Mouse (Mus musculus) bone marrow, adult 2 months (tissue): Measurements from ENCODE around the gene Samd4. TPM values are rescaled to one million over a fixed set of nuclear protein-coding genes. Genes with fewer than 3 reads are reported as not detected.

Experiments used
- H3K27ac ChIP-seq: fragments of 200-500 bp; 2 replicates; pipeline ENCODE4 v1.5.1; 2012; ENCODE audit warnings: low read depth, mild to moderate bottlenecking, control low read depth, inconsistent platforms, low read length; ENCODE audit not compliant: control insufficient read depth, poor library complexity, insufficient read depth
- H3K4me1 ChIP-seq: fragments of 200-500 bp; 2 replicates; pipeline ENCODE4 v1.6.1; 2011; ENCODE audit warnings: low read length; ENCODE audit not compliant: control insufficient read depth, insufficient read depth
- H3K4me3 ChIP-seq: fragments of 200-500 bp; replicated peaks from 2 replicates; pipeline ENCODE3; 2011; ENCODE audit warnings: mild to moderate bottlenecking, low read depth, low read length, control low read depth; ENCODE audit not compliant: control insufficient read depth
- CTCF ChIP-seq: fragments of 200-500 bp; IDR thresholded peaks from 2 replicates; pipeline ENCODE4 v1.5.1; 2011; ENCODE audit warnings: low read length, control low read depth; ENCODE audit not compliant: control insufficient read depth, insufficient read depth
- POLR2A ChIP-seq: fragments of 200-500 bp; IDR thresholded peaks from 2 replicates; pipeline ENCODE4 v1.6.1; 2011; ENCODE audit warnings: low read depth, mild to moderate bottlenecking, control low read depth, low read length, borderline replicate concordance; ENCODE audit not compliant: control insufficient read depth
- WGBS: fragments of 180-500 bp; shearing (Covaris S2); methylation state at CpG from one replicate; pipeline ENCODE4 v1.1.7; 2018; 5-methylcytosine and 5-hydroxymethylcytosine counted together
- polyA plus RNA-seq: library from polyadenylated mRNA; stranded (reverse); fragments of >200 nt; gene quantifications from 2 replicates; pipeline ENCODE4 v1.2.4, GENCODE M21; 2011; ENCODE audit warnings: low replicate concordance; ENCODE audit not compliant: missing spikeins, insufficient read depth, insufficient read length

Samd4 gene
- polyA plus RNA-seq, 1 experiment: 3.6 TPM

GRCm38 (mm10) chr14:46955574-46956043 is 73.0 kb downstream of the Samd4 start:
- H3K27ac ChIP-seq: no peak overlapping the region
- 69% methylated on average over 9 of the region's 9 CpGs for WGBS
- no peaks in the 10 kb centered on the region for H3K4me1 ChIP-seq
- TF ChIP-seq CTCF (no peak), POLR2A (no peak)
- H3K4me3 ChIP-seq: no peak overlapping the region

GRCm38 (mm10) chr14:46956121-46956520 is 73.5 kb downstream of the Samd4 start:
- H3K4me3 ChIP-seq: no peak overlapping the region
- TF ChIP-seq CTCF (no peak), POLR2A (no peak)
- H3K4me1 ChIP-seq: no peaks in the 10 kb centered on the region
- WGBS: 76% methylated on average over 7 of the region's 7 CpGs
- no peak overlapping the region for H3K27ac ChIP-seq

DNA sequence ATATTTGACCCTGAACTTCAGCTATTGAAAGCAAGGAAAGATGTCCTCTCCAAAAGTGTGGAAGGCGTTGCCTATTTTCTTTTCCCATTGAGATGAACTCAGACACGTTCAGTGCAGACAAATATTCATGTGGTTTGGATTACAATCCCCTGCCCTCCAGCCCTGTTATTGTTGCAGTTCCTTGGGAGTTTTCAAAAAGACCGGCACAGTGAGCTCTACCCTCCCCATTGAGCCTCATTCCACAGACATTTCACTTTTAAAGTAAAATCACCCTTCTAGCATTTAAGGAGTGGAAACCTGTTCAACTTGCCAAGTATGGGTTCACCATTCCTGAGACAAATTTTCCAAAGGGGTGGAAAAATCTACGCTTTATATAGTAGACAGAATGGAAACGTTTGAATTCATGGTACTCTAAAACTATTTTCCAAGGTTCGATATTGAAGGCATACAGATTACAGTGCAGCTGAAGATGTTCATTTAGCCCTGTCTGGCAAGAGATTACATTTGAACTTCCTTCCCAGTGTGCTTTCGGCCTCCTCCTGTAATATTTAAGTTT is 76.6 kb downstream of the Samd4 start:
- 80% methylated on average over 7 of the region's 7 CpGs for WGBS
- H3K4me3 ChIP-seq: no peak overlapping the region
- H3K4me1 ChIP-seq: no peaks in the 10 kb centered on the region
- TF ChIP-seq CTCF: no peak
- no peak for TF ChIP-seq POLR2A
- no peak overlapping the region for H3K27ac ChIP-seq

DNA sequence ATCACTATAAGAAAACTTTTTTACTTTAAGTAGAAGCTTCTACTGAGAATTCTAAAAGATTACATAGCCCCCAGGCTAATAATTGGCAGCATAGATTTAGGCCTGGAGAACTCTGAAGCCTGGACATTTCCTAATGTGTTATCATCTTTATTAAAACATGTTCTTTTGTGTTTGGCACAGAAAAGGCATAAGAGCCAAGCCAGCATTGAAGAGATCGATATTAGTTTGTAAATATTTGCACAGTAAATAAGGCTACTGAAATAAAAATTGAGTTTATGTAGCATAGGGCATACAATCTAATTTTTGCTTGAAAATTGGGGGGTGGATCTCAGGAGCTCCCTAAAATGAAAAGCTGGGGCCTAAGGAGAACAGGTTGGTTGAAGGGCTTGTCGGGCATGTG is 77.2 kb downstream of the Samd4 start:
- TF ChIP-seq CTCF (no peak), POLR2A (no peak)
- 82% methylated on average over 2 of the region's 2 CpGs for WGBS

DNA sequence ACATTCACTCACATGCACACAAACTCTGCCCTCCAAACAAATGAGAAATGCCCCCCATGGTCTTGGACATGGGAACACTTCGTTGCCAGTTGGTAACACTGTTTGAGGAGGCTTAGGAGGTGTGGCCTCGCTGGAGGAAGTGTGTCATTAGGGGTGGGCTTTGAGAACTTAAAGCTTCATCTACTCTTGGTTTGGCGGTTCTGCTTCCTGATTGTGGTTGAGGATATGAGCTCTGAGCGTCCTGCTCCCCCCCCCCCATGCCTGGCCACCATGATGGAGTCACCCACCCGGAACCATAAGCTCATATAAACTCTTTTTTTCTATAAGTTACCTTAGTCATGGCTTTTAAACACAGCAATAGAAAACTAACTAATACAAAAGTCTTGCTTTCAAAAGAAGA is 80.2 kb downstream of the Samd4 start:
- TF ChIP-seq CTCF (no peak), POLR2A (no peak)
- H3K27ac ChIP-seq: no peak overlapping the region
- no peak overlapping the region for H3K4me3 ChIP-seq
- 54% methylated on average over 5 of the region's 5 CpGs for WGBS
- H3K4me1 ChIP-seq: no peaks in the 10 kb centered on the region

More for the DNA sequence above, 77.2 kb downstream of the Samd4 start:
- H3K4me1 ChIP-seq: no peaks in the 10 kb centered on the region
- no peak overlapping the region for H3K4me3 ChIP-seq
- H3K27ac ChIP-seq: no peak overlapping the region

GRCm38 (mm10) chr14:46964074-46964872 is 81.6 kb downstream of the Samd4 start:
- 72% methylated on average over 2 of the region's 2 CpGs for WGBS
- no peak overlapping the region for H3K27ac ChIP-seq
- no peak overlapping the region for H3K4me3 ChIP-seq
- no peaks in the 10 kb centered on the region for H3K4me1 ChIP-seq
- TF ChIP-seq CTCF (no peak), POLR2A (no peak)

- H3K27ac ChIP-seq: no peak overlapping the region
- H3K4me3 ChIP-seq: no peak overlapping the region
- WGBS: 69% methylated on average over 10 of the region's 10 CpGs
- H3K4me1 ChIP-seq: no peaks in the 10 kb centered on the region
- no peak for TF ChIP-seq CTCF
- no peak for TF ChIP-seq POLR2A
Observed at GRCm38 (mm10) chr14:46966206-46966605, 83.6 kb downstream of the Samd4 start.

GRCm38 (mm10) chr14:46968046-46968445 is 85.4 kb downstream of the Samd4 start:
- WGBS: 6% methylated on average over 11 of the region's 11 CpGs

DNA sequence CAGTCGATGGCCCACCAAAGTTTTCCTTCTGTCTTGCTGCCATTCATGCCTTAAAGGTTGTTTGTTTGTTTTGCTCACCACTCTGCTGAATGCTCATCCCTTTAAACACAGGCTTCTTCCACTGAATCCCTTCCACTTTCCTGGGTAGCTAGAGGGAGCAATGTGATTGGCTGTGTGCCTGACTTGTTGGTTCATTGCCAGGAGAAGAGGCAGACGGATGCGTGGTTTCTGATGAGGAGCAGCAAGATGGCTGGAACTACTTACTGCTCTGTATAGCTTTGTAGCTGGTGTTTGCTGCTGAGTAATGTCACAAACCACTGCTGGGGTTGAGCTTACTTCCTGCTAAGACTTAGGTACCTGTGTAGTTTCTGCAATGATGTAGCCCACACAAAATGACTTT is 88.0 kb downstream of the Samd4 start:
- Histone ChIP-seq H3K27ac (no peak overlapping the region), H3K4me1 (no peaks in the 10 kb centered on the region; the same call in 1 of the 2 replicates), H3K4me3 (no peak overlapping the region)
- TF ChIP-seq POLR2A (no peak), CTCF (no peak)
- 32% methylated on average over 3 of the region's 3 CpGs for WGBS

More at GRCm38 (mm10) chr14:46968046-46968445, 85.4 kb downstream of the Samd4 start:
- no peak overlapping the region for H3K27ac ChIP-seq
- TF ChIP-seq POLR2A: no peak
- TF ChIP-seq CTCF: no peak
- no peak overlapping the region for H3K4me3 ChIP-seq
- no peaks in the 10 kb centered on the region for H3K4me1 ChIP-seq
